Mouse (Mus musculus) adrenal gland (tissue): ENCODE measurements at regions not wholly inside any gene's neighbourhood (a gene's known extent, or its start where the extent isn't known, plus 50 kb on each side); places are given as distances from the start of the nearest gene placed in this dataset.

Experiments used
- intact Hi-C: fragments of 180-260 bp; cut with DNase I; formaldehyde crosslinking; loops from one replicate; pipeline ENCODE4 v1.15.1; 2025

DNA sequence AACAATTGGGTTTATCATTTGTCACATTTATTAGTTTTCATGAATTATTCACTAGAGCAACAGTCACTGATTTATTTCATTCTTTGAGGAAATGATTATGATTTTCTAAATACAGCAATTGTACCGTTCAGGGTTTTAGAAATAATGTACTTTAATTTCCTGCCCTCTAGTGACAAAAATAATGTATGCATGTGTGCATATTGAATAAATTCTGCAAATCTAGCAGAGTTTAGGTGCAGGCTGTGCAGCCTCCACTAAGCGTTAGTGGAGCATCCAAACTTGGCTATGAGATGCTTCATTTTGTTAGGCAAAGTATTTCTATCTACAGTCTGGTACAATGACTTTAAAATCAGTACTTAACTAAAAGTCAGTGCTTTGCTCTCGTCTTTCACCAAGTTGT lies 642.1 kb upstream of the A830018L16Rik start:
- intact Hi-C loops = no loop called here

GRCm38 (mm10) chr1:10794074-10794783 lies 619.7 kb upstream of the A830018L16Rik start:
- intact Hi-C loops = no loop called here

DNA sequence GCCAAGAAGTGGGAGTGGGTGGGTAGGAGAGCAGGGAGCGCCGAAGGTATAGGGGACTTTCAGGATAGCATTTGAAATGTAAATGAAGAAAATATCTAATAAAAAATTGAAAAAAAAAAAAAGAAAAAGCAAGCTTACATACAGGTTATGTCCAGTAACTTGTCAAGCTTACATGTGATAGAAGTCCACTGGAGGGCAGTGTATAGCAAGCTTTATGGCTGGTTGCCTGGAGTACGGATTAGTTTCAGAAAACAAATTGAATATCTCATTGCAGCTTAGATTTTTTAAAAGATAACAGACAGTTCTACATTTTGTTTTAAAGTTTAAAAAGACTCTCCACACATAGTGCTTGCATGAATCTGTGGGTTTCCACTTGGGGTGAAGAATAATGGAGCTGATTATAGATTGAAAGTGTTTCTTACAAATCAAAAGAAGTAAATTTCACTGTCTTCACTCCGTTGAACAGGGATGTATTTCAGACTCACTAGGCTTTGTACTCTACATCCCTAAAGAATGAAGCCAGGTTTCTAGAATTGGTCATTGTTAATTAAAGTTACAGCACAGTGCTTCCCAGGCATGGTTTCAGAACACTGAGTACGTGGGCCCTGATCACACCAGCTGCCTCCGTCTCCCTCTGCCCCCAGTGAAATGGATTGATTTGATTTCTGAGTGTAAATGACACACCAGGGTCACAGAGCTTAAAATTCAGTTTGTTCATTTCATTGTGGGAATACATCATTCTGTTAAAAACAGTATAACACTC lies 578.1 kb upstream of the A830018L16Rik start:
- intact Hi-C loops = loop anchor here (5.0 kb wide), 1 partner anchor 306 kb away; no protein-coding TSS in a partner anchor

- intact Hi-C loops = loop anchor here (5.0 kb wide), 1 partner anchor 305 kb away; no protein-coding TSS in a partner anchor
Observed at GRCm38 (mm10) chr1:10837180-10837579, 576.7 kb upstream of the A830018L16Rik start.

DNA sequence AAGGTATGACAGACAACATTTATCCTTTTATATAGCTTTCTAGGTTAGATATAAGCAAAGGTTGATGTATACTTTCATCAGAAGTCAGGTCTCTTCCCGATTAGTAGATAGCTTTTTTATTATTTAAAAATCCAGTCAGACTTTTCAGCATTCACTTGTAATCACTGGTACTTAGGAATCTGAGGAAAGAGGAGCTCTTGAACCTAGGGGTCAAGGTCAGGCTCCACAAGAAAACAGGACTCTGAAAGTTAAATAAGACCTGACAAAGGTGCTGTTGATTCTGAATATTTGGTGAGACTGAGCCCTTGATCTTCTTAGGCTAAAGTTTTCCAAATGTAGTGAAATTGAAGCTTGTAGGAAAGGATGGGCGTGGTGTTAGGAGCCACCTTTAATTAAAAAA lies 561.0 kb upstream of the A830018L16Rik start:
- intact Hi-C loops = no loop called here

- intact Hi-C loops = no loop called here
Observed at GRCm38 (mm10) chr1:10854495-10854894, 559.4 kb upstream of the A830018L16Rik start.

- intact Hi-C loops = no loop called here
Observed at GRCm38 (mm10) chr1:10871163-10871853, 542.6 kb upstream of the A830018L16Rik start.

- intact Hi-C loops = no loop called here
Observed at GRCm38 (mm10) chr1:10872266-10872665, 541.6 kb upstream of the A830018L16Rik start.

- intact Hi-C loops = no loop called here
Observed at GRCm38 (mm10) chr1:10872726-10873125, 541.2 kb upstream of the A830018L16Rik start.

- intact Hi-C loops = no loop called here
Observed at GRCm38 (mm10) chr1:10877391-10878170, 536.3 kb upstream of the A830018L16Rik start.

- intact Hi-C loops = no loop called here
Observed at GRCm38 (mm10) chr1:10878221-10878760, 535.6 kb upstream of the A830018L16Rik start.

- intact Hi-C loops = no loop called here
Observed at GRCm38 (mm10) chr1:10880026-10880727, 533.7 kb upstream of the A830018L16Rik start.

DNA sequence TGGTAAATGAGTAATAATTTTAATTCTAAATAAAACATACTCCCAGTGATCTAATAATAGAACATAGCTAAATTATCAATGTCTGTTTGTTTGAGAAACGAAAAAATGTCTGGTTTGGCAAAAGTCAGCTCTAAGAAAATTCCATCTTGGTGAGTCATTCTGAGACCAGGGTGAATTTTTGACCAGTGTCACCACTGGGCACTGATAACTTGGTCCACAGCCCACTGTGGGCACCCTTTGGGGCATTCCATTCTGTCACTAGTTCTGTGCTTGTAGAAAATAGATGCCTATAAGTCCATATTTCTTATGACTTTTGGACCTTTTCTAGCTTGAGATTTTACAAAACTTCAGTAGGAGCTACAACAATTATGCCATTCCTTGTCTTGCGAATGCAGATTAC lies 515.1 kb upstream of the A830018L16Rik start:
- intact Hi-C loops = no loop called here

DNA sequence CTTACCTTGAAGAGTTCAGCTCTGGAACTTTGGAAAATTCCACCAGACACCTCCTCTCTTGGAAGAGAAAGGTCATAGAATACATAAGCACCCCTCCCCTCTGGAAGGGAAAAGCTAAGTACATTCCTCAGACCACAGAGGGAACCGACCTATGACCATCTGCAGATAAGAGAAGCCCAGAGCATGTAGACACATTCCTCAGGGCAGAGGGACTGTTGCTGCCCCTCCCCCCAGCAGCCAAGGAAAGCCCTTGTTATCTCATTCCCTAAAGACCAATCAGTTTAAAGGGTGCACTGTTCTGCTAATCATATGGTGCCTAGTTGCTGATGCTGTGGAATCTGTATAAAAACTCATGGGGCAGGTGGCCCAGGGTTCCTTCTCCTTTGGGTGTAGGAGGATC lies 511.2 kb upstream of the A830018L16Rik start:
- intact Hi-C loops = no loop called here

- intact Hi-C loops = no loop called here
Observed at GRCm38 (mm10) chr1:10919958-10920357, 493.9 kb upstream of the A830018L16Rik start.

DNA sequence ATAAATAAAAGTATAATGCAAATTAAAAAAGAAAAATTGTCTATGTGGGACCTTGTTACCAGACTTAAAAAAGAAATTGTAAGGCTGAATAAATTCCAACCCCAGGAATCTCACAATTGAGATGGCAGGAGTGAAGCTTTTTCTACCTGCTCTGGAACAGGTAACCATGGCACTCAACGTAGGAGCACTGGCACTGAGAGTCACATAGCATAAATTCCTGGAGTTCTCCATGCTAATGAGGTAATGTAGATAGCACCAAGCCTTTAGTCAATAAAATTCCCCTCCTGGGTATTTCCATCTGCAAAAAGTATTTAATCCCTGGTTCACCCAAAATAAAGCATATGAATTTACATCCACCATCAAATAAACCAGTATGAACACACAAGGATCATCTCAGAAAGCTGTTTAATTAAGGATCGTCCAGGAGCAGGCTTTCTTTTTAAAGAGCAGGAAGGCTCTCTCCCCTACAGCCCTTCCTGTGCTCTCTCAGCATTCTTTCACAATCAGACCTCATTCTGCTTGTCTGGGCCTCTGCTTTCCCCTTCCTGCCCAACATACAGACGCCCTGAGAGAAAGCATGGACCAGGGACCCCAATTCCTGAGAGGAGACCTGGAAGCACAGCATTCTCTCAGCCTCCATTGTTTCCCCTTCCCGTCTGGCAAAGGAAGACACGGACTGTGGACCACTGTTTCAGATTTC lies 481.4 kb upstream of the A830018L16Rik start:
- intact Hi-C loops = no loop called here

DNA sequence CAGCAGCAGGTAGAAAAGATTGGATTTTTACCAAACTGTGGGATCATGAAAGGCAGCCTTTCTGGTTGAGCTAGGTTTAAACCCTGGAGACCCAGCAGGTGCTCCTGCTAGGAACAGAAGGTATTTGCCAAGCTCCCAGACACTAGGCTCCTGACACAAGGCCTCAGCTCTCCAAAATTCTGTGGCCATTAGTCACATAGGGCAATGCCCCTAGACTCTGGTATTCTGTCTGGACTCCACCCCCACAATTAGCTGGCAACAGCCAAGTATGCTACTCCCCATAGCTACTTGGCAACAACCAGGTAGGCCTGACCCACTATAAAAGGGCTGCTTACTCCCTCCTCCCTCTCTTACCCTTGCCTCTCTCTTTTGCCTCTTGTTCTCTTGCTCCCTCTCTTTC lies 480.7 kb upstream of the A830018L16Rik start:
- intact Hi-C loops = no loop called here

GRCm38 (mm10) chr1:10938436-10938835 lies 475.5 kb upstream of the A830018L16Rik start:
- intact Hi-C loops = no loop called here

GRCm38 (mm10) chr1:10940326-10940725 lies 473.6 kb upstream of the A830018L16Rik start:
- intact Hi-C loops = no loop called here

- intact Hi-C loops = no loop called here
Observed at GRCm38 (mm10) chr1:10942979-10943378, 470.9 kb upstream of the A830018L16Rik start.
